Mouse (Mus musculus): ENCODE measurements around the gene 5730507C01Rik.
A peak's percentile ranks its signal among the peaks of the same experiment; 100 is the strongest.
"Not testable (repeated sequence)": the region's sequence is repeated elsewhere in the genome, so short reads cannot be mapped to it uniquely, and the experiment has no call there.

The 5730507C01Rik gene

DNA sequence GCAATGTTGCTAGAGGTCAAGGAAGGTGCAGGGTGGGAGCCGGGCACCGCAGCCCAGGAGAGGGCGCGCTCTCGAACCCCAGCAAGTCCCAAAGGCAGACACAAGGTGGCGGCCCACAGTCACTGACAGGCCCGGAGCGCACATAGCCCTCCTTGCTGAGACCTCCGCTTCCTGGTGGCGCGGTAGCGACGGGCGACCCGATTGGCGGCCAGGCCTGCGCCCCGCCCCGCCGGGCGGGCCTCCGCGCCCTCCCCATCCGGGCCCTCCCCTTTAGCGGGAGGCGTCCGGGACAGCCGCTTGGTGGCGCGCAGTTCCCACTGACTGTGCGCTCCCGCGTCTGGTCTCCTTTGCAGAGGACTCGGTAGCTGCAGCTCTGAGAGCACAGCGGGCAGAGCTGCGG is at the start of gene 5730507C01Rik:
5730507C01Rik (plus strand) TSS at position 340 of the 400 bp plus-strand sequence.
- DNase-seq (ENCODE audit: low spot score in 2 of 2): peak in 1 of 2 experiments; percentile 3

DNA sequence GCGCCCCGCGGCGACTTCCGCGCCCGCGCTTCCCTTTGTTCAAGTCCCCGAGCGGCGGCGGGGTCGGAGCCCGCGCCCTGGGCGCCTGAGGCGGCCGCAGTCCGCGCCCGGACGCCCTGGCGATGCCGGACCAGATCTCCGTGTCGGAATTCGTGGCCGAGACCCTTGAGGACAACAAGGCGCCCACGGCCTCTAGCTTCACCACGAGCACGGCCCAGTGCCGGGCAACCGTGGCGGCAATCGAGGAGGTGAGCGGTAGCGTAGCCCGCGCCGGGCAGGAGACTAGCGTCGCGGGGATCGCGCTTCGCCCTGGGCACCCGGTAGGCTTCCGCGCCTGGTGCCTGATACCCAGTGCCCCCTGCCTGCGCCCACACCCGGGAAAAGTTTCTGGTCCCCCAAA is 306 bp downstream of the 5730507C01Rik start:
- DNase-seq (ENCODE audit: low spot score in 2 of 2): not testable (repeated sequence)

DNA sequence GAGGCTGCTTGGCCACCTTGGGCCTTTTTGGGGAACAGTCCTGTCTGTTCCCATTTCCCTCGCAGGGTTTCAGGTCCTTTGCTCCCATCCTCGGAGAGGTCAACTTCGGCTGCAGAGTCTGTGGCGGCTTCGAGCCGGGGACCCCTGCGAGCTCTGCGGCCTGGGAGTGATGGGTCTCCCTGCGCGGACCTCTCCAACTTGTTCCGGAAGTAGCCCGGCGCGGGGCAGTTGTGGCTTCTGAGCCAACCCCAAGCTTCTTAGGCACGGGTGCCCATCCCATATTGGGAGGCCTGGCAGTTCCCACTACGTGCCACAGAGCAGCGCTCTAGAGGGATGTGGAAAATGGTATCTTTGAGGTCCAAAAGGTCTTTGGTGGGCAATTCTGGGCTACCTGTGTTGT is 767 bp downstream of the 5730507C01Rik start:
- not testable (repeated sequence) for DNase-seq (ENCODE audit: low spot score in 2 of 2)
